ENCODE assay signal across 39 mouse cellular contexts in the genomic region with DNA sequence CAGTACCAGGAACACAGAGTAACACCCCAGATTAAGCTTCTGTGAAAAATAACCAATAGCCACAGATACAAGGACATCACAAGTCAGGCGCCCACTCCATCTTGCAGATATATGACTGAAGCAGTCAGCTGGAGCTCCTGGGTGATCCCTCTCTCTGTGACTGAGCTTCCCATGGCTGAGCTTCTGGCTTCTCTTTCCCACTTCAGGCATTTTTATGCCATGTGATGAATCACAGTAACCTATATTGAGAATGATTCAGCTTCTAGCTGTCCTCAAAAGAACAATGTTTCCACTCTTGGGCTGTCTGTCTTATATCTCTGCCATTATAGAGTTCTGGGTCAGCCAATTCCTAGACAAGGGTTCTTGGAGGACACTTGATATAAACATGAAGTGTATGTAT. TPM values are rescaled to one million over a fixed set of nuclear protein-coding genes. Genes with fewer than 3 reads are reported as not detected.
"Had no signal": no experiment of that assay in that cellular context is flagged by ENCODE, and none has a peak within 500 bp of the region (broad histone marks: within the 10 kb centered on the region; RNA-seq: fewer than 3 reads in every experiment).

No protein-coding gene starts in this region.

- DNase-seq: cerebellum, adult 8-10 months; cerebellum, adult 9-10 months; cerebellum, adult 9-11 months; cerebellum, postnatal 10 days; cerebellum, postnatal 14 days; cerebellum, postnatal 25 days; cerebellum, postnatal 36 days; embryo, embryonic 11 days; forebrain, postnatal 0 days; gastrocnemius, adult 2 months; gastrocnemius, postnatal 10 days; gastrocnemius, postnatal 14 days; gastrocnemius, postnatal 25 days; gastrocnemius, postnatal 36 days; heart, adult 11 months; heart, adult 18-20 months; heart, adult 2 months had no signal

- ATAC-seq: forebrain, embryonic 13.5 days; forebrain, embryonic 14.5 days; forebrain, embryonic 15.5 days; forebrain, embryonic 16.5 days; forebrain, postnatal 0 days had no signal

RNA-seq across cellular contexts. Expression of a gene that starts 29.4 kb away (rescaled TPM):
- total RNA-seq: common myeloid progenitor, adult 5-6 weeks; forebrain, postnatal 0 days; gastrocnemius, adult 18-20 months; gastrocnemius, adult 2 months; gastrocnemius, adult 8-10 months; gastrocnemius, postnatal 10 days; gastrocnemius, postnatal 14 days; gastrocnemius, postnatal 25 days; gastrocnemius, postnatal 36 days; granulocyte monocyte progenitor cell, adult 5-6 weeks; heart, adult 18-20 months; heart, adult 2 months; heart, adult 8-10 months had no signal
- polyA plus RNA-seq: cortical plate, adult 2 months; embryonic facial prominence, embryonic 10.5 days; embryonic facial prominence, embryonic 11.5 days; embryonic facial prominence, embryonic 12.5 days; embryonic facial prominence, embryonic 13.5 days; embryonic facial prominence, embryonic 14.5 days; embryonic facial prominence, embryonic 15.5 days; erythroblast, embryonic 14.5 days; forebrain, embryonic 10.5 days; forebrain, embryonic 11.5 days; forebrain, embryonic 12.5 days; forebrain, embryonic 13.5 days; forebrain, embryonic 14.5 days; forebrain, embryonic 15.5 days; forebrain, embryonic 16.5 days; forebrain, postnatal 0 days; gonadal fat pad, adult 2 months; heart, adult 2 months; heart, embryonic 10.5 days had no signal

RNA-seq across cellular contexts. Expression of a gene that starts 57.7 kb away (rescaled TPM):
- total RNA-seq: common myeloid progenitor, adult 5-6 weeks; forebrain, postnatal 0 days; gastrocnemius, adult 18-20 months; gastrocnemius, adult 2 months; gastrocnemius, adult 8-10 months; gastrocnemius, postnatal 10 days; gastrocnemius, postnatal 14 days; gastrocnemius, postnatal 25 days; gastrocnemius, postnatal 36 days; granulocyte monocyte progenitor cell, adult 5-6 weeks; heart, adult 18-20 months; heart, adult 2 months; heart, adult 8-10 months had no signal
- polyA plus RNA-seq: cortical plate, adult 2 months; embryonic facial prominence, embryonic 10.5 days; embryonic facial prominence, embryonic 11.5 days; embryonic facial prominence, embryonic 12.5 days; embryonic facial prominence, embryonic 14.5 days; embryonic facial prominence, embryonic 15.5 days; erythroblast, embryonic 14.5 days; forebrain, embryonic 10.5 days; forebrain, embryonic 11.5 days; forebrain, embryonic 12.5 days; forebrain, embryonic 13.5 days; forebrain, embryonic 14.5 days; forebrain, embryonic 15.5 days; forebrain, embryonic 16.5 days; forebrain, postnatal 0 days; gonadal fat pad, adult 2 months; heart, adult 2 months; heart, embryonic 10.5 days had no signal
